18 mouse cellular contexts compared by ENCODE assay signal in the genomic region with DNA sequence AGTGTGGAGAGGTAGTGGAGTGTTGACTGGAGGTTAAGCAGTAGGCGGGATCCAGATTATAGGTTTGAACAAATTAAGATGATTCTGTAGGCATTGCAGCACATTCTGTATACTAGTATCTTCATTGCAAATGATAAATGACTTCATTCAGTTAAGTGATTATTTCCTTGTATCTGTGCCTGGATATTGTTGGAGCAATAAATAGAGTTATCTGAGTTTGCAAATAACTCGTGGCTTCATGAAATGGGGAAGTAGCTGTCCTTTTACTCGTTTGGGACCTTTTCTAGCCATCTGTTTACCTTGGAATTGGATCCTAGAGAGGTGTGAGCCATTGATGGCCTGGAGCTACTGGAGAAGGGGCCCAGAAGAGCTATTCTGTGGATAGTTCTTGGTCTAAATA. TPM values are rescaled to one million over a fixed set of nuclear protein-coding genes. Genes with fewer than 3 reads are reported as not detected.
"Had no signal": no experiment of that assay in that cellular context is flagged by ENCODE, and none has a peak within 500 bp of the region (broad histone marks: within the 10 kb centered on the region; RNA-seq: fewer than 3 reads in every experiment).

No protein-coding gene starts in this region.

- H3K27ac ChIP-seq: neural tube, embryonic 13.5 days; neural tube, embryonic 15.5 days; stomach, embryonic 15.5 days; stomach, postnatal 0 days had no signal

- DNase-seq: retina, postnatal 1 day; right cerebral cortex, adult 18-20 months; right cerebral cortex, postnatal 14 days; right cerebral cortex, postnatal 25 days; right cerebral cortex, postnatal 4 days; spleen, adult 18-20 months; thymus, adult 18-20 months; thymus, adult 2 months; thymus, postnatal 14 days; thymus, postnatal 25 days; thymus, postnatal 36 days; thymus, postnatal 4 days had no signal

- H3K9me3 ChIP-seq: neural tube, embryonic 13.5 days; neural tube, embryonic 15.5 days; stomach, embryonic 15.5 days had no signal

- H3K4me3 ChIP-seq: neural tube, embryonic 13.5 days; neural tube, embryonic 15.5 days; stomach, embryonic 15.5 days had no signal

- H3K27me3 ChIP-seq: neural tube, embryonic 13.5 days; neural tube, embryonic 15.5 days; stomach, embryonic 15.5 days had no signal

- H3K9ac ChIP-seq: neural tube, embryonic 13.5 days; neural tube, embryonic 15.5 days; stomach, embryonic 15.5 days had no signal

RNA-seq across cellular contexts. Expression of a gene that starts 5.1 kb away (rescaled TPM):
- total RNA-seq: neutrophil, adult 5-6 weeks had no signal
- polyA plus RNA-seq: spleen, adult 2 months had no signal
